Mouse (Mus musculus) ES-Bruce4 (cell line): ENCODE data around the gene Adgra3. TPM values are rescaled to one million over a fixed set of nuclear protein-coding genes. Genes with fewer than 3 reads are reported as not detected.

Experiments
- H3K27ac ChIP-seq: 2 replicates; pipeline ENCODE4 v1.5.1; 2012; ENCODE audit warnings: low read length, inconsistent platforms; ENCODE audit not compliant: insufficient read depth
- H3K27me3 ChIP-seq: 2 replicates; pipeline ENCODE4 v1.6.1; 2012; ENCODE audit warnings: mild to moderate bottlenecking, low read length, inconsistent platforms; ENCODE audit not compliant: control insufficient read depth, poor library complexity, insufficient read depth, severe bottlenecking
- H3K36me3 ChIP-seq: 2 replicates; pipeline ENCODE4 v1.6.1; 2012; ENCODE audit warnings: inconsistent platforms, mild to moderate bottlenecking, low read length, moderate library complexity; ENCODE audit not compliant: control insufficient read depth, poor library complexity, insufficient read depth, severe bottlenecking
- H3K4me1 ChIP-seq: one replicate; pipeline ENCODE4 v1.8.1; 2011; ENCODE audit warnings: low read length; ENCODE audit not compliant: control insufficient read depth, insufficient read depth
- H3K4me3 ChIP-seq: 2 replicates; pipeline ENCODE4 v1.5.1; 2011; ENCODE audit warnings: low read depth, mild to moderate bottlenecking, low read length
- H3K9ac ChIP-seq: 2 replicates; pipeline ENCODE4 v1.6.1; 2012; ENCODE audit warnings: low read depth, mild to moderate bottlenecking, inconsistent platforms; ENCODE audit not compliant: poor library complexity, severe bottlenecking
- H3K9me3 ChIP-seq: replicated peaks from 2 replicates; pipeline ENCODE4 v1.6.1; 2012; ENCODE audit warnings: mild to moderate bottlenecking, low read length, inconsistent platforms; ENCODE audit not compliant: control insufficient read depth, poor library complexity, insufficient read depth, severe bottlenecking
- CTCF ChIP-seq: IDR thresholded peaks from one replicate; pipeline ENCODE4 v1.8.1; 2011; ENCODE audit warnings: low read depth, low read length
- EP300 ChIP-seq: IDR thresholded peaks from 2 replicates; pipeline ENCODE4 v1.6.1; 2011; ENCODE audit warnings: low read depth, low read length; ENCODE audit not compliant: insufficient read depth
- POLR2A ChIP-seq: IDR thresholded peaks from one replicate; pipeline ENCODE4 v1.8.1; 2011; ENCODE audit warnings: low read length; ENCODE audit not compliant: insufficient read depth
- polyA plus RNA-seq: library from polyadenylated mRNA; stranded (reverse); fragments of >200 nt; gene quantifications from 2 replicates; pipeline ENCODE4 v1.2.4, GENCODE M21; 2011; ENCODE audit warnings: low read depth; ENCODE audit not compliant: missing spikeins, insufficient read depth, insufficient read length

The Adgra3 gene
- 38.3 and 43.8 TPM in 2 replicates for polyA plus RNA-seq

DNA sequence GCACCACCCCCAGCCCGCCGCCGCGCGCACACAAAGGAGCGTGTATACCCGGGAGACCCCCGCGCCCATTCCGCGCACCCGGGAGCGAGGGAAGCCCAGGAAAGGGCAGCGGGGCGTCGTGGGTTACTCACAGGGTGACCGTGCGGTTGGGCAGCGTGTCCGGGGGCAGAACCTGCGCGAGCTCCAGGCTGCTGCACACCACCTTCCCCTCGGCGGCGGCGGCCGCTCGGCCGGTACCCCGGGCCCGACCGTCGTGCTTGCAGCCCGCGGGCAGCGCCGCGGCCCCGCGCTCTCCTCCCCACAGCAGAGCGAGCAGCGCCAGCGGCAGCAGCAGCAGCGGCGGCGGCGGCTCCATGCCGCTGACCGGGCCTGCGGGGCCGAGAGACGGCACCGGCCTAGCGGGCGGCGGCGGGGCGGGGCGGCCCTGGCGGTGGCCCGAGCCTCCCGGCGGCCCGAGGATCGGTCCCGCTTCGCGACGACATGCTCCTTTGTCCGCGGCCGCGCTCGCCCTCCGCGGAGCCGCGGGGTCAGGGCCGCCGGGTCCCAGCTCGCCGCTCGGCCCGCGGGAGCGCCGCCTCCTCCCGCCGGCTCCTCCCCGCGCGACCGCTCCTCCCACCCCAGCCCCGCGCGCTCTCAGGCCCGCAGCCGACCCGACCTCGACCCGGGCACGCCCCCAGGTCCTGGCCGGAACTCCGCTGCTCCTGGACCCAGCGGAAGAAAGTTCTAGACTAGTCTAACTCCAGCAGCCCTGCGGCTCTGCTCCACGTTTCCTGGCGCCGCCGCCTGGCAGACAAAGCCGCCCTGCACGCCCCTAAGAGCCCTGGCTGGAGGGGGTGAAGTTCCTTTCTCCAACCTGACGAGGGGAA is at the start of gene Adgra3:
Adgra3 (minus strand) TSS at position 586 of the 866 bp plus-strand sequence.
- Histone ChIP-seq H3K27me3 (no peaks in the 10 kb centered on the region; the same call in 1 of the 2 replicates), H3K36me3 (no peaks in the 10 kb centered on the region), H3K27ac (no peak within 1 kb of the TSS), H3K9me3 (no peaks in the 10 kb centered on the region; the same call in 1 of the 2 replicates), H3K4me3 (peak within 1 kb of the TSS; percentile 88), H3K4me1 (peaks cover 2% of the 10 kb centered on the region), H3K9ac (peak within 1 kb of the TSS; percentile 90)
- no peak for TF ChIP-seq EP300
- TF ChIP-seq POLR2A: no peak
- no peak for TF ChIP-seq CTCF

DNA sequence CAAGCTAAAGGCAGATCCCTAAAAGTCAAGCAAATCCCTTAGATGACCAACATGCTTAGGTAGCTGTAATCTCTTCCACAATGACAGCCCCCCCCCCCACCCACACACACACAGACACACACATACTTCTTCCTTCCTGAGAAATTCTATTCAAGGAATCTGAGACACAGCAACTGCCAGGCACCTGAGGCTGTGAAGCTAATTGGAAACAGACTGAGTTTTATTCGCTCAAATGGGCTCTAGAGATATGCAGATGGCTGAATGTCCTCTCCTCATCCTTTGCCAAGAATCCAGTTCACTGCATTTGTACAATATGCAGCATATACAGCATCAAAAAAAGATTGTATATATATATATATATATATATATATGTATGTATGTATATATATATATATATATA is 24.6 kb upstream of the Adgra3 start:
- Histone ChIP-seq H3K9ac (no peak overlapping the region), H3K36me3 (no peaks in the 10 kb centered on the region), H3K4me3 (no peak overlapping the region), H3K9me3 (no peaks in the 10 kb centered on the region), H3K27me3 (no peaks in the 10 kb centered on the region), H3K27ac (no peak overlapping the region), H3K4me1 (no peaks in the 10 kb centered on the region)
- TF ChIP-seq EP300 (no peak), POLR2A (no peak)

GRCm38 (mm10) chr5:50074245-50074644 is 15.4 kb upstream of the Adgra3 start:
- H3K36me3 ChIP-seq: no peaks in the 10 kb centered on the region
- no peaks in the 10 kb centered on the region for H3K27me3 ChIP-seq
- no peak overlapping the region for H3K4me3 ChIP-seq
- H3K27ac ChIP-seq: no peak overlapping the region
- no peak overlapping the region for H3K9ac ChIP-seq
- no peaks in the 10 kb centered on the region for H3K4me1 ChIP-seq
- no peaks in the 10 kb centered on the region for H3K9me3 ChIP-seq
- no peak for TF ChIP-seq POLR2A
- no peak for TF ChIP-seq CTCF
- TF ChIP-seq EP300: no peak

- no peaks in the 10 kb centered on the region for H3K27me3 ChIP-seq
- H3K9ac ChIP-seq: no peak overlapping the region
- no peak overlapping the region for H3K27ac ChIP-seq
- peaks cover 2% of the 10 kb centered on the region for H3K4me1 ChIP-seq
- H3K36me3 ChIP-seq: no peaks in the 10 kb centered on the region
- TF ChIP-seq EP300: no peak
- TF ChIP-seq POLR2A: no peak
- TF ChIP-seq CTCF: no peak
- no peaks in the 10 kb centered on the region; the same call in 1 of the 2 replicates for H3K9me3 ChIP-seq
- no peak overlapping the region for H3K4me3 ChIP-seq
Observed at GRCm38 (mm10) chr5:50064236-50064635, 5.4 kb upstream of the Adgra3 start.

DNA sequence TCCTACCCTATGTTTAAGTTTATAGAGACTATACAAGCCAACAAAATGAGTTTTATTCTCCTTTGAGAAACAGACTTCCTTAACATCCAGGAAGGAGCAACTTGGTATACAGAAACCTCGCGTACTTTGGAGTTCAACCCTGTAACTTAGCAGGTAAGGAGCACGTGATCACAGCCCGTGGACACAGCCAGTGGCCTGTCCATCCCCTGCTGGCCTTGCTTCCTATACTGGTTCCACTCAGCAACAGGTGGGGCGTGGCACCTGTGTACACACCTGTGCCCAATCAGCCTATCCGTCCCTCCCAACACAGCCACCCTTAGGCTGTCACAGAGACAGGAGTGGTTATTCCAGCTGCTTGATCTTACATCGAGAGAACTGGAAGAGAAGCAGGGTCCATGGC is 780 bp upstream of the Adgra3 start:
- Histone ChIP-seq H3K36me3 (no peaks in the 10 kb centered on the region), H3K4me1 (peaks cover 2% of the 10 kb centered on the region), H3K27me3 (no peaks in the 10 kb centered on the region; the same call in 1 of the 2 replicates), H3K9ac (peak overlapping the region; percentile 90), H3K9me3 (no peaks in the 10 kb centered on the region; the same call in 1 of the 2 replicates), H3K27ac (no peak overlapping the region), H3K4me3 (no peak overlapping the region)
- no peak for TF ChIP-seq POLR2A
- no peak for TF ChIP-seq EP300
- TF ChIP-seq CTCF: no peak
